Mouse (Mus musculus) adrenal gland, adult 18-20 months (tissue): ENCODE data around the gene Ngdn. TPM values are rescaled to one million over a fixed set of nuclear protein-coding genes. Genes with fewer than 3 reads are reported as not detected.
"Not testable (repeated sequence)": the region's sequence is repeated elsewhere in the genome, so short reads cannot be mapped to it uniquely, and the experiment has no call there.

Experiments used
- DNase-seq, 2 experiments: peaks; one replicate each; pipeline ENCODE4 v3.0.0; 2021 to 2022; ENCODE audit warnings: low spot score in 2 of 2
- long read RNA-seq, 2 experiments: library from polyadenylated mRNA; stranded (forward); transcript quantifications; one replicate each; pipeline ENCODE4 v2.0.0; 2021
- total RNA-seq, 2 experiments: library from RNA; stranded (reverse); gene quantifications; 1 replicate in 1 of 2; 2 replicates in 1 of 2; pipeline ENCODE4 v1.2.3; 2021

Ngdn gene
- 10 to 100 TPM; 38.2 to 43.2 TPM for total RNA-seq
- long read RNA-seq, experiment 1, transcript Ngdn-201 (11 exons, 1,200 nt), result major isoform, 24 of 26 reads
- long read RNA-seq, experiment 1, partial matches to known transcripts, result 2 of 26 reads
- long read RNA-seq, experiment 1, other reads (novel, unspliced or antisense), result 0 of 26 reads
- long read RNA-seq, experiment 2, transcript Ngdn-201 (11 exons, 1,200 nt), result major isoform, 60 of 68 reads
- long read RNA-seq, experiment 2, partial matches to known transcripts, result 6 of 68 reads
- long read RNA-seq, experiment 2, other reads (novel, unspliced or antisense), result 2 of 68 reads

GRCm38 (mm10) chr14:55014991-55015766, at the start of gene Ngdn:
Ngdn (plus strand) TSS chr14:55015454.
- DNase-seq, result peak; percentile 97 to 98

GRCm38 (mm10) chr14:54965631-54966030, 49.6 kb upstream of the Ngdn start:
- no peak for DNase-seq

- DNase-seq, result no peak
These were observed 48.8 kb upstream of the Ngdn start, which contains the start of gene Myh6 for GRCm38 (mm10) chr14:54966320-54966977. Myh6 (minus strand) TSS chr14:54966927.

GRCm38 (mm10) chr14:54967874-54968273, 47.4 kb upstream of the Ngdn start:
- no peak for DNase-seq

- no peak for DNase-seq
These were observed 46.9 kb upstream of the Ngdn start for GRCm38 (mm10) chr14:54968344-54968743.

GRCm38 (mm10) chr14:54972786-54973185, 42.5 kb upstream of the Ngdn start:
- DNase-seq, result not testable (repeated sequence)

GRCm38 (mm10) chr14:54974068-54974791, 41.0 kb upstream of the Ngdn start:
- DNase-seq, result no peak

GRCm38 (mm10) chr14:54976633-54977032, 38.6 kb upstream of the Ngdn start, which contains the start of gene Gm17428:
Gm17428 (plus strand) TSS chr14:54976933.
- DNase-seq, result no peak

- DNase-seq, result no peak
These were observed 36.6 kb upstream of the Ngdn start for GRCm38 (mm10) chr14:54978664-54979063.

GRCm38 (mm10) chr14:54981934-54982333, 33.3 kb upstream of the Ngdn start:
- no peak for DNase-seq

GRCm38 (mm10) chr14:54988350-54988874, 26.8 kb upstream of the Ngdn start:
- not testable (repeated sequence) for DNase-seq

- no peak for DNase-seq
These were observed 26.4 kb upstream of the Ngdn start for GRCm38 (mm10) chr14:54988882-54989281.

- no peak for DNase-seq
These were observed 25.3 kb upstream of the Ngdn start for GRCm38 (mm10) chr14:54989886-54990441.

- DNase-seq, result no peak
These were observed 23.1 kb upstream of the Ngdn start for GRCm38 (mm10) chr14:54992196-54992595.

- no peak for DNase-seq
These were observed 21.6 kb upstream of the Ngdn start for GRCm38 (mm10) chr14:54993636-54994035.

- DNase-seq, result no peak
These were observed 21.0 kb upstream of the Ngdn start, which contains the start of gene Myh7 for GRCm38 (mm10) chr14:54994136-54994868. Myh7 (minus strand) TSS chr14:54994626.

GRCm38 (mm10) chr14:54994869-54995186, 20.4 kb upstream of the Ngdn start:
- no peak for DNase-seq

- no peak for DNase-seq
These were observed 19.7 kb upstream of the Ngdn start for GRCm38 (mm10) chr14:54995457-54996138.

- DNase-seq, result no peak
These were observed 18.5 kb upstream of the Ngdn start for GRCm38 (mm10) chr14:54996793-54997192.
